Mouse (Mus musculus) thymus, adult 2 months (tissue): ENCODE measurements around the gene Tmbim6.

Experiments used
- CTCF ChIP-seq: fragments of 200-500 bp; IDR thresholded peaks from 2 replicates; pipeline ENCODE4 v1.5.1; 2012; ENCODE audit warnings: mild to moderate bottlenecking, control low read depth, low read length, moderate library complexity, borderline replicate concordance; ENCODE audit not compliant: control insufficient read depth, poor library complexity, insufficient read depth; ENCODE audit errors: extremely low read depth
- POLR2A ChIP-seq: fragments of 200-500 bp; IDR thresholded peaks from 2 replicates; pipeline ENCODE4 v1.6.1; 2012; ENCODE audit warnings: mild to moderate bottlenecking, low read length, control low read depth, moderate library complexity; ENCODE audit not compliant: control insufficient read depth, poor library complexity, insufficient read depth; ENCODE audit errors: extremely low read depth

GRCm38 (mm10) chr15:99455415-99455814, 62.7 kb downstream of the Tmbim6 start:
- TF ChIP-seq CTCF (no peak), POLR2A (no peak)
